Mouse (Mus musculus): Measurements from ENCODE around the gene 1700007K13Rik.

The 1700007K13Rik gene

DNA sequence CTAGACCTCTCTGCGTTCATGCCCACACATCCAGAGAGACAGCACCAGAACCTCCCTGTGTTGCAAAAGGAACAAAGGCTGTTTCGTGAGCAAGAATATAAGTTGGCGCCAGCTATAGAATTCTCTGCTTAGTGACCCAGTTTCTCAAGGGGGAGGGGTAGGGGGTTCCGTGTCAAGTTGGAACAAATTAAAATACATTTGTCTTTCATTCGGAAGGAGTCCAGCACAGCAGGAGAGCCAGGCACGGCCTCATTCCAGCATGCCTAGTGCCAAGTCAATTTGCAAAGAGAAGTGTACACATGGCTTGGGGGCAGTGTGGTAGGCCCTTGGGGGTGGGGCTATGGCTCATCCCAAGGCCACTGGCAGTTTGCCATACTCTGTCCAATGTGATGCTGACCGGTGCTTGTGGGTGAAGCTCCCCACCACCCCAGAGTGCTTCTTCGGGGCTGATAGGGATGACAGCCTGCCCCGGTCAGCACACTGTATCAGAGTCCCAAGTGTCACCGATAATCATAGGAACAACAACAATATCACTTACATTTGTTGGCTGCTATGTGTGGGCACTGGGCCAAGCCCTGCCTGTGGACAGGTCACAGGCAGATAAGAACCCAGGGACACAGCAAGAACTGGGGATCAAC, 50.6 kb downstream of the 1700007K13Rik start:
- no peak for DNase-seq (ENCODE audit: low spot score)

DNA sequence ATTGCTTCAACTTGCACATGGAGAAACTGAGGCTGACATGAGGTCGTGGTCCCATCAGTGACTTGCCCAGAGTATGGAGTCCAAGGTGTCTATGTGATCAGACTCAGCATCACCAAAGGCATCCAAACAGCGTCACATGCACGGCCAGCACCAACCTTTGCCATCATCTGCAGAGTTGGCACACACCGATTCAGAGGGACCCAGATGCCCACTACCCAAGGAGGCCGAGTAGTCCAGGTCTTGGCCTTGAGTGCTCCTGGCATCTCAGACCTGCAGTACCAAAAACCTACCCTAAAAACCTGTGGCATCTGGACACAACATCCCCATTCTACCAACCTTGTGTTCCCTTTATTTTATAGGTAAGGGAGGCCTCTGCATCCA, 51.4 kb downstream of the 1700007K13Rik start:
- DNase-seq (ENCODE audit: low spot score): no peak

DNA sequence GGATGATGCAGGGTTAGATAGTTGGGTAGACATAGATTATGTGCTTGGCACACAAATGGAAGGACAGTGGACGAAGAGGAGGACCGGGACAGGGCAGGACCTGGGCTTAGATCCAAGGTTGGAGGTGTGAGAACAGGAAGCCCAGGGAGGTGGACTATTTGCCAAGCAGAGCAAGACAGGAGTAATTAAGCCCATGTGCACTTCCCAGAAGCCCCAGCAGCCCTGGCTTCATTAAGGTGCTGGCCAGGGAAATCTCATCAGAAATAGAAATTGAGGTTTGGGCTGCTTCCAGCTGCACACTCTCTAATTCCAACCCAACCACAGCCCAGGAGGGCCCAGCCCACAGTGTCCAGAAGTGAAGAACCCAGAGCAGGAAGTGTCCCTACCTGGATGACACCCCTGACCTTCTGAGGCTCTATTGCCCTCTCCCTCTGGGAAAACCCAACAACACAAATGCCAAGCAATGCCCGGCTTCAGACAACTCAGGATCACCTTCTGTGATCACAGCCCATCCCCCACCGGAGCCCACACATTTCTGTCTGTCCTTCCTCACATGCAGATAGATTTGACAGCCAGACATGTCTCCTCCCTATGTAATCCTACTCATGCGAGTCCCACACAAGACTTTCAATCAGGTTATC, 51.9 kb downstream of the 1700007K13Rik start:
- no peak for DNase-seq (ENCODE audit: low spot score)

DNA sequence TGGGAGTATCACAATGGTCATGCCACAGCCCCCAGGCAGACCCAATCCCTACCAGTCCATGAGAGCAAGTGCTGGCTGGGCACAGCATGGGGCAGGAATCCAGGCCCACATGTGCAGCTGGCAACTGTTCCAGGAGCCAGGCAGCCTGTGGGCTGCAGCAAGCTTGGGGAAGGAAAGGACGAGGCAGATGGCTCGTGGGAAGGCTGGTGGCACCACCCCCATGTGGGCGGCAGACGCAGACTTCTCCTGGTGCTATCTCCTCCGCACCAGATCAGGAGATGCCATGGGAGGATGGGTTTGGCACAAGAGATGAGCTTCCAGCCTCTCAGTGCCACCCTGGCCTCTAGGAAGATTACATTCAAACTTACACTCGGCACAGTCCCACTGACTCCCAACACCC, 53.2 kb downstream of the 1700007K13Rik start:
- DNase-seq (ENCODE audit: low spot score): no peak
